In the genomic region with DNA sequence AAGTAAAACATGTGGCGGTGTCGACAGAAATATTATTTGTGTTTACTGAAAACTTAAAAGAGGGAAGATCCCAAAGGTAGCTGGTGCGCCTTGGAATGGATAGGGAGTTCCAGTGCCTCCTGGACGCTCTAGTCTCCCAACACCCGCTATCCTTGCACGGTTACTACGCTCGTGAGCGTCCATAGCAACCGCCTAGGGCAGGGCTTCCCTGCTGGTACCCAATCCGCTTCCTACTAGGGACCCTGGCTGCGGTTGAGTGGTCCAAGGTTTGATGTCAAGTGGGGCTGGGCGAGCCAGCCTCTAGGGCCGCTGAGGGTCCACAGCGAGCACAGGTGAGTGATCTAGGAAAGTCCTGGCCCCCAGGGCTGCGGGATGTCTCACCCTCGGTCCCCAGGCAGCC, we compare ENCODE assay signal across 11 mouse cellular contexts. TPM values are rescaled to one million over a fixed set of nuclear protein-coding genes. Genes with fewer than 3 reads are reported as not detected.
DNase-seq lines count a peak whose midpoint lies in the region; ATAC-seq and TF ChIP-seq lines count a peak whose summit lies in the region.
"Had no signal": no experiment of that assay in that cellular context is flagged by ENCODE, and none has a peak within 500 bp of the region (broad histone marks: within the 10 kb centered on the region; RNA-seq: fewer than 3 reads in every experiment).

A gene (plus strand): TSS at position 209 of the 400 bp plus-strand sequence.

- WGBS in heart, embryonic 13.5 days, result 11% methylated on average over 17 of the region's 17 CpGs
- WGBS in hindbrain, embryonic 10.5 days, result 10% methylated on average over 17 of the region's 17 CpGs
- WGBS in midbrain, embryonic 15.5 days, result 11% methylated on average over 17 of the region's 17 CpGs

- intact Hi-C loops in heart, postnatal 10 days (cut with DNase I), result no loop called here

- no peak within 1 kb of the TSS for H3K9ac ChIP-seq in heart, embryonic 13.5 days
- H3K9ac ChIP-seq in midbrain, embryonic 15.5 days, result no peak within 1 kb of the TSS
- H3K9ac ChIP-seq: heart, embryonic 15.5 days; limb, embryonic 15.5 days had no signal

- H3K4me3 ChIP-seq in heart, embryonic 13.5 days, result no peak within 1 kb of the TSS
- no peak within 1 kb of the TSS for H3K4me3 ChIP-seq in bone marrow macrophage, adult 2 months (ENCODE audit: insufficient read depth, low read length)
- H3K4me3 ChIP-seq in hindbrain, embryonic 10.5 days, result peak within 1 kb of the TSS; percentile 34; the same call in 1 of the 2 replicates
- H3K4me3 ChIP-seq in midbrain, embryonic 15.5 days, result no peak within 1 kb of the TSS
- H3K4me3 ChIP-seq: heart, embryonic 15.5 days; limb, embryonic 15.5 days had no signal

- ATAC-seq in heart, embryonic 13.5 days (ENCODE audit: extremely low read depth, insufficient number of reproducible peaks, low FRiP score, low TSS enrichment), result no peak
- no peak for ATAC-seq in midbrain, embryonic 15.5 days (replicated peaks)

- peaks cover 14% of the 10 kb centered on the region for H3K27me3 ChIP-seq in heart, embryonic 13.5 days (replicated peaks)
- H3K27me3 ChIP-seq in hindbrain, embryonic 10.5 days (ENCODE audit: insufficient read depth, poor library complexity, severe bottlenecking), result peaks cover 7% of the 10 kb centered on the region; the same call in 1 of the 2 replicates
- no peaks in the 10 kb centered on the region for H3K27me3 ChIP-seq in midbrain, embryonic 15.5 days (replicated peaks)
- H3K27me3 ChIP-seq: CH12.LX had no signal

- peak within 1 kb of the TSS; percentile 46; the same call in 1 of the 2 replicates for H3K4me2 ChIP-seq in heart, embryonic 13.5 days
- H3K4me2 ChIP-seq in midbrain, embryonic 15.5 days, result peak within 1 kb of the TSS; percentile 21
- H3K4me2 ChIP-seq: heart, embryonic 15.5 days; limb, embryonic 15.5 days had no signal

- H3K4me1 ChIP-seq in heart, embryonic 13.5 days, result no peaks in the 10 kb centered on the region
- peaks cover 43% of the 10 kb centered on the region for H3K4me1 ChIP-seq in bone marrow macrophage, adult 2 months (ENCODE audit: control insufficient read depth, insufficient read depth, low read length)
- H3K4me1 ChIP-seq in hindbrain, embryonic 10.5 days (replicated peaks), result peaks cover 7% of the 10 kb centered on the region
- peaks cover 4% of the 10 kb centered on the region; the same call in 1 of the 2 replicates for H3K4me1 ChIP-seq in midbrain, embryonic 15.5 days
- H3K4me1 ChIP-seq: heart, embryonic 15.5 days had no signal

- no peak for DNase-seq in heart, adult 18-20 months
- peak; percentile 60 for DNase-seq in hindbrain, embryonic 10.5 days (ENCODE audit: low spot score)
- DNase-seq in frontal cortex, postnatal 25 days (ENCODE audit: low spot score in 2 of 2), result no peak
- no peak for DNase-seq in gastrocnemius, postnatal 4 days (ENCODE audit: low spot score in 2 of 2)
- DNase-seq in heart, postnatal 10 days, result no peak

- no peaks in the 10 kb centered on the region for H3K9me3 ChIP-seq in heart, embryonic 13.5 days
- H3K9me3 ChIP-seq in hindbrain, embryonic 10.5 days, result no peaks in the 10 kb centered on the region
- H3K9me3 ChIP-seq in midbrain, embryonic 15.5 days, result no peaks in the 10 kb centered on the region
- H3K9me3 ChIP-seq: heart, embryonic 15.5 days; limb, embryonic 15.5 days had no signal

- H3K36me3 ChIP-seq in heart, embryonic 13.5 days, result no peaks in the 10 kb centered on the region
- H3K36me3 ChIP-seq in hindbrain, embryonic 10.5 days, result no peaks in the 10 kb centered on the region
- no peaks in the 10 kb centered on the region for H3K36me3 ChIP-seq in midbrain, embryonic 15.5 days (replicated peaks)
- H3K36me3 ChIP-seq: heart, embryonic 15.5 days; limb, embryonic 15.5 days had no signal

- H3K27ac ChIP-seq in heart, embryonic 13.5 days (replicated peaks), result no peak within 1 kb of the TSS
- H3K27ac ChIP-seq in bone marrow macrophage, adult 2 months (ENCODE audit: insufficient read depth, low read depth, low read length), result 0 out of 2 replicates have a peak within 1 kb of the TSS, but pooled peaks have one; percentile 43
- H3K27ac ChIP-seq in hindbrain, embryonic 10.5 days, result no peak within 1 kb of the TSS
- no peak within 1 kb of the TSS for H3K27ac ChIP-seq in midbrain, embryonic 15.5 days
- H3K27ac ChIP-seq: heart, embryonic 15.5 days; limb, embryonic 15.5 days had no signal

- no peak for TF ChIP-seq POLR2A in bone marrow macrophage, adult 2 months (IDR thresholded peaks at IDR 0.05; ENCODE audit: borderline replicate concordance, low read depth, low read length)

- no peak for TF ChIP-seq CTCF in bone marrow macrophage, adult 2 months (IDR thresholded peaks at IDR 0.05; ENCODE audit: low read depth, low read length)

RNA-seq across cellular contexts. Expression of the gene that starts here (rescaled TPM):
- not detected in 2 replicates for polyA plus RNA-seq in heart, embryonic 13.5 days (2015; fragmentation: Nextera tagmentation; extraction: Ambion mirVana)
- total RNA-seq in heart, adult 18-20 months (2021), result not detected
- not detected in 2 replicates for polyA plus RNA-seq in bone marrow macrophage, adult 2 months (2012; ENCODE audit: insufficient read depth, insufficient read length, missing spikeins)
- not detected in 2 replicates for polyA plus RNA-seq in hindbrain, embryonic 10.5 days (2016; fragmentation: Nextera tagmentation; extraction: Ambion mirVana)
- not detected in 2 replicates for polyA plus RNA-seq in midbrain, embryonic 15.5 days (2015; fragmentation: Nextera tagmentation; extraction: Ambion mirVana)
- not detected for total RNA-seq in gastrocnemius, postnatal 4 days (2021)
- not detected for total RNA-seq in heart, postnatal 10 days (2021)
- total RNA-seq: CH12.LX had no signal
- polyA plus RNA-seq: heart, embryonic 15.5 days had no signal

Comparison
In these comparisons a context has a peak if more than half of its experiments do, and no peak if none do; other contexts are left out.
1. Peak in DNase-seq and H3K4me3 ChIP-seq in hindbrain, embryonic 10.5 days; RNA of the gene not detected or under 1 TPM.